Mouse (Mus musculus): ENCODE results near the gene Cyp2j8.
"Not testable (repeated sequence)": the region's sequence is repeated elsewhere in the genome, so short reads cannot be mapped to it uniquely, and the experiment has no call there.

Cyp2j8 gene

DNA sequence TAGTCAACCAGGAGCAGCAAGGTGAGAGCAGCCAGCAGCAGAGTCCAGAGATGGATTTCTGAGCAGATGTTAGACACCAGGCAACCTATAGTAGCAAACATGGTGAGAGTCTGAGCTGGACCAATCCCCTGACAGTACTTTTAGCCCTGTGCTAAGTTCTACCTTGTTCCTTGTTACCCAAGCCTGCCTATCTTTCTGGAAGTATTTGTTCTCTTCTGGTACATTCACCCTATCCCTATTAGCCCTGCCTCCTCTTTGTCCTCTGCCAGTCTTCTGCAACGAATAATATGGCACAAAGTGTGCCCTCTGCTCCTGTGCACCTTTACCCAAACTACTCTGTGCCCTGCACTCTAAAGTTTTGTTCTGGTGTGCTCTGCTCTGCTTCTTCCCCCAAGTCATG lies at the start of gene Cyp2j8:
TSS of gene Cyp2j8 (minus strand) at position 101 of the 400 bp plus-strand sequence.
- in situ Hi-C loops (cut with MboI, MseI), result no loop called here

DNA sequence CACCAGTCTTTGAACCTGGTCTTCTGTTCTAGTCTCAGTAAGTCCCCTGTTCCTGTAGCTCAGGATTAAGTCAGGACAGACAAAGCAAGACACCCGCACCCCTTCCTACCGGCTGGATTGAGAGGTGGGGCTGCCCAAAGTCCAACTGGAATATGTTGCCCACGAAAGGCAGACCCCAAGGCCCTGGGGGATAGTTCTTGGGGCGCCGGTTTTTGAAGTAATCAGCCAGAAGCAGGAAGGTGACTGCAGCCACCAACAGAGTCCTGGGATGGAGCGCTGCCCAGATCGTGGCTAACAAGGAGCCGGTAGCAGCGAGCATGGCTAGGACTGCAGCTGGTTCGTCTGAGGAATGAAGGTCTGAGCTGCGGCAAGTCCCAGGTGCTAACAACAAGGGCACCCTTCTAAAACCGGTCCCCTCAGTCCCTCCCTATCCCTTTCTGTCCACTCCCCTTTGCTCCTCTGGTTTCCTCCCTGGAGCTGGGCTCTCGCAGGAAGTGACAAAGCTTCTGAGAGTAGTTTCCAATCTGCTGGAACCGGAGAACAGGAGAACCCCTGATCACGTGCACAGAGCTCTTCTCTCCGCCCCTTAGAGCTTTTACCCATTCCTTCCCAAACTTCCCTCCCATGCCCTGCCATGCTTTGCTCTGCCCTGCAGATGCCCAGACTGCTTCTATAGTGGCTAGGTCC lies 46.1 kb upstream of the Cyp2j8 start, which contains the start of gene Cyp2j6:
TSS of gene Cyp2j6 (minus strand) at position 529 of the 687 bp plus-strand sequence.
- in situ Hi-C loops (cut with MboI, MseI), result no loop called here

DNA sequence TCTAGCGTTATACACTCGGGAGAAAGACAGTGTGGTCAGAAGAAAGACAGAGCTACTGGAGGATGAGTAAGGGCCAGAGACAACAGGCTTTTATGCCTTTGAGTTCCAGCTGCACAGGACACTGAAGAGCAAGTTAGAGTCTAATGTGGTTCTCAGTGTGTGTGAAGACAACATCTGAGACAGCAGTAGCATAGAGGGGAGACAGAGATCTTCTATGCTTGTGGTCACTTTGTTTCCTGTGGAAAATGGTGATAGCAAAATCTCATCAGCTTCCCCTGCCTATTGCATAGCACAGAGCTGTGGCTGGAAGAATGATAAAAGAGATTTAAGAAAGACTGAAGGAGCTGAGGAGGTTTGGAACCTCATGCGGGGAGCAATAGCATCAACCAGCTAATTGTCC lies 44.4 kb upstream of the Cyp2j8 start:
- in situ Hi-C loops (cut with MboI, MseI), result no loop called here

DNA sequence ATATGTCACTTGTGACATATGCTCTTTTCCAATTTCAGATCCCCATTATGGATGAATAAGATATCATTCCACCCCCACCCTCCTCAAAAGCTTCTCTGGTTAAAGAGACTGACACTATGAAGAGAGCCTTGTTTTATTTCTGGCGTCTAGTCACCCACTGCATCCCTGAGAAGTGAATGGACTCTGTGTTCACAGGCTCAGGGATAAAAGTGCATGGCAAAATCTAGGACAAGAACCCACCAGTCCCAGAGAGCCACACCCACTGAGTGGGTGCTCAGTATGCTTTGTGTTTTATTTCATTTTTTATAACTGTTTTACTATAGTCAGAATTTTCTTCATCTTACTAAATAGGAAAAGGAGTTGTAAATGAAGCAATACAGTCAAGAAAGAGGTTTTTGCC lies 38.8 kb upstream of the Cyp2j8 start:
- in situ Hi-C loops (cut with MboI, MseI), result no loop called here

DNA sequence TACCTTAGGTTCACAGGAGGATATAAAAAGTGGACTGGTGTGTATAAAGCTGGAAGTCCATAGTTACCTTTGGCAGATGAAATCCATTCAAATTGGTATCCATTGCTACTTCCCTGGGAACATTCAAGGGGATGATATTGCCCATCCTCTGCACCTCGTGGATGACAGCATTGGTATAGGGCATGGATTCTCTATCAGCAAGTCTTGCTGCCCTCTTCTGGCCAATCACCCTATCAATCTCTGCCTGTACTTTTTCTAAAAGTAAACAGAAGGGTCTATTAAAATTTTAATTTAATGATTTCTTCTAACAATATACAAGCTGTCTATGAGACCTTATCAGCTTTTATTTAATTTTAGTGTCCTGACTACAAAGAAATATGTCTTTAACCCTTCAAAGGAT lies 18.6 kb upstream of the Cyp2j8 start:
- in situ Hi-C loops (cut with MboI, MseI), result no loop called here

DNA sequence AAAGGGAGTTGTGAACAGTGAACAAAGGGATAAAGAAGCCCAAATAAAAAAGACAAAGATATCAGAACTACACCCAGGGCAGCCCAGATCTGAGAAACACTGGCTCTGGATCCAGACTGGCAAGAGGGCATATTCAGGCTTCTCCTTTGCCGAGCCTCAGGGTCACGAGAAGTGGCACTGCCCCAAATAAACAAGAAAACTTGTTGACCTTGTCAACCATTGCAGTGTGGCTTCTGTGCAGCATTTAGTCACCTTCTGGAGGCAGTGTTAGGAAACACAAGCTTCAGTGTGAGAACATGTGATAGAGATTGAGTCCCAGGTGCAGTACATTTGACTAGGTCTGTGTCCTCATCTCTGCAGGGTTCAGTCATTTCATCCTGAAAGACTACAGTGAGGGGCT lies 15.1 kb upstream of the Cyp2j8 start:
- in situ Hi-C loops (cut with MboI, MseI), result no loop called here

DNA sequence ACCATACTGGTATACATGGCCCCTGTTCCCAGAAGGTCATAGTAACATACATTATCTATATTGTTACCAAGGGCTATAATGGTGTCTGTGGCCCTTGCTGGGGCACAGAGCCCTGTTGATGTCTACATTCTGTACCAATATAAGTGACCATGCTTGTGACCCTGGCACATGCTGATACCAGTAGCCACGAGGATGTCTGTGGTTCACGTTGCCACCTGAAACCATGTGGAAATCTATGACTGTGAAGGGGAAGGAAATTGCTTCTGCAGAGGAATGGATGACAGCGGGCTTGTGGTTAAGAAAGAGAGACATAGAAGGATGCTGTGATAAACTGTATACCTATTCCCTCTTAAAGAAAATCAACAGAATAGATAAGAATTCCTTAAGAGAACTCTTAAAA lies 2.9 kb upstream of the Cyp2j8 start:
- in situ Hi-C loops (cut with MboI, MseI), result loop anchor here in 1 of 2 experiments (10.0 kb wide), 1 partner anchor 875 kb away; no protein-coding TSS in a partner anchor

DNA sequence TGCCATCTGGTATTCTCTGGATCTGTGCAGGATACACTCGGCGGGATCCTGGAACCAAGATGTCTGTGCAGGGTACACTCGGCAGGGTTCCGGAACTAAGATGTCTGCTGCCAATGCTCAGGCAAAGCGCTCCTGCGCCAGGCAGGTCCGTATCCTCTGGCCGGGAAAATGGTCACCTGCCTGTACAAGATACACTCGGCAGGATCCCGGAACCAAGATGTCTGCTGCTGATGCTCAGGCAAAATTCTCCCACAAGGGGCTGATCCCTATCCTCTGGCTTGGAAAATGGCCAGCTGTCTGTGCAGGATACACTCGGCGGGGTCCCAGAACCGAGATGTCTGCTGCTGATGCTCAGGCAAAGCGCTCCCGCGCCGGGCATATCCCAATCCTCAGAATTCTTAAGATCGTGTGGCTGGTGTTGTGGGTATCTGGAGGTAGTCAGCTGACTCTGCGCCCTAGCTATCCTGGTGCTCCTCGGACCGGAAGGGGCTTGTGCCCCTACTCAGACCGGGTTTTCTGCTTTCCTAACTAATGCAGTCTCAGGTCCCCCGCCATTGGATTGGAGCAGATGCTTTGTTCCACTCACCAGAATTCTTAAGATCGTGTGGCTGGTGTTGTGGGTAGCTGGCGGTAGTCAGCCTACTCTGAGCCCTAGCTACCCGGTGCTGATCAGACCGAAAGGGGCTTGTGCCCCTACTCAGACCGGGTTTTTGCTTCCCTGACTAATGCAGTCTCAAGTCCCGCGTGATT lies 43.7 kb downstream of the Cyp2j8 start:
- in situ Hi-C loops (cut with MboI, MseI), result not testable (repeated sequence)

All from T-helper 17 cell (primary cell).